Mouse (Mus musculus) megakaryocyte, embryonic 14.5 days (primary cell): ENCODE measurements around the gene Ckap5.

Experiments used
- FLI1 ChIP-seq: IDR thresholded peaks from 2 replicates; pipeline ENCODE4 v1.6.1; 2012; ENCODE audit warnings: low read length, inconsistent platforms, mixed read lengths
- GATA1 ChIP-seq: IDR thresholded peaks from 3 replicates; pipeline ENCODE4 v1.6.1; 2012; ENCODE audit warnings: mixed read lengths, low read length, inconsistent platforms, borderline replicate concordance

DNA sequence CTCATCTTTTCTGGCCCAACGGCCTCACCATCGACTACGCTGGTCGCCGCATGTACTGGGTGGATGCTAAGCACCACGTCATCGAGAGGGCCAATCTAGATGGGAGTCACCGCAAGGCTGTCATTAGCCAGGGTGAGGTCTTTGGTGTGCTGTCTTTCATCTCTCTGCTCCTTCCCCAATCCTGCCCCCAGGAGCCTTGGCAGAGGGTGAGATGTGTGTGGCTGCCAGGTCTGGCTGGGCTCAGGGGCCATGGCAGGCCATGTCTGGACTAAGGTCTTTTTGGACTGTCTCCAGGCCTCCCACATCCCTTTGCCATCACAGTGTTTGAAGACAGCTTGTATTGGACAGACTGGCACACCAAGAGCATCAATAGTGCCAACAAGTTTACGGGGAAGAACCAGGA is 46.2 kb upstream of the Ckap5 start:
- TF ChIP-seq GATA1 (no peak), FLI1 (no peak)
